Mouse (Mus musculus): ENCODE data around the gene Dcdc2a.

Dcdc2a gene

GRCm38 (mm10) chr13:25186436-25187325 lies 130.9 kb downstream of the Dcdc2a start:
- DNase-seq: no peak

GRCm38 (mm10) chr13:25187326-25187710 lies 131.5 kb downstream of the Dcdc2a start:
- DNase-seq: no peak

- DNase-seq: no peak
Measured at GRCm38 (mm10) chr13:25189419-25190144, 133.8 kb downstream of the Dcdc2a start.

GRCm38 (mm10) chr13:25190218-25190617 lies 134.4 kb downstream of the Dcdc2a start:
- DNase-seq: no peak

- DNase-seq: no peak
Measured at GRCm38 (mm10) chr13:25195706-25196105, 139.9 kb downstream of the Dcdc2a start.

- no peak for DNase-seq
Measured at GRCm38 (mm10) chr13:25199916-25200315, 144.1 kb downstream of the Dcdc2a start.

- no peak for DNase-seq
Measured at GRCm38 (mm10) chr13:25206950-25207349, 151.1 kb downstream of the Dcdc2a start.

GRCm38 (mm10) chr13:25218394-25218793 lies 162.6 kb downstream of the Dcdc2a start:
- DNase-seq: no peak

- DNase-seq: no peak
Measured at GRCm38 (mm10) chr13:25220186-25220787, 164.5 kb downstream of the Dcdc2a start.

GRCm38 (mm10) chr13:25251893-25252292 lies 196.1 kb downstream of the Dcdc2a start:
- no peak for DNase-seq

GRCm38 (mm10) chr13:25254478-25255263 lies 198.9 kb downstream of the Dcdc2a start:
- no peak for DNase-seq

- DNase-seq: no peak
Measured at GRCm38 (mm10) chr13:25257608-25258007, 201.8 kb downstream of the Dcdc2a start.

Measured in cerebellum, adult 9-11 months (tissue).